19 mouse cellular contexts compared by ENCODE assay signal in the genomic region with DNA sequence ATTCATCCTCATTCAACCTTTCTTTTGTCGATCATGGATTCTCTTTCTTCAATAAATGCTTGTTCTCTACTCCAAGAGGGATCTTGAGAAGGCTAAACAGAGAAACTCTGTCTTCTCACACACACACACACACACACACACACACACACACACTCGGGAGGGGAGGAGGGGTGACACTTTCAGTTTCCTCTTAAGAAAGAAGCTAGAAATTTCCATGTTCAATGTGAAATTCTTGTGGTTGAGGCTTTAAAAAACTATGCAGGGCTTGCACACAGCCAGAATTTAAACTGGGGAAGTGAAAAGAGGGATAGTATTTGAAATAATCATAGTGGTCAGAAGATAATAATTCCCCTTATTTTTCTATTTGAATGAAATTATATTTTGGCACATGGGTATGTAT. TPM values are rescaled to one million over a fixed set of nuclear protein-coding genes. Genes with fewer than 3 reads are reported as not detected.
DNase-seq lines count a peak whose midpoint lies in the region; ATAC-seq lines count a peak whose summit lies in the region.
"Had no signal": no experiment of that assay in that cellular context is flagged by ENCODE, and none has a peak within 500 bp of the region (broad histone marks: within the 10 kb centered on the region; RNA-seq: fewer than 3 reads in every experiment).

No protein-coding gene starts in this region.

- no peak for ATAC-seq in kidney, embryonic 16.5 days (ENCODE audit: low FRiP score, low TSS enrichment)
- ATAC-seq in common myeloid progenitor, adult 5-6 weeks (replicated peaks; ENCODE audit: low read depth, poor library complexity, severe bottlenecking): peak; percentile 31
- ATAC-seq in megakaryocyte progenitor cell, adult 5-6 weeks (replicated peaks; ENCODE audit: poor library complexity): peak; percentile 51
- no peak for ATAC-seq in frontal cortex, adult (ENCODE audit: low TSS enrichment)
- ATAC-seq: forebrain, embryonic 15.5 days had no signal

- H3K27ac ChIP-seq in kidney, embryonic 16.5 days (ENCODE audit: low read length): no peak overlapping the region
- H3K27ac ChIP-seq: embryonic facial prominence, embryonic 13.5 days; forebrain, embryonic 15.5 days; heart, embryonic 15.5 days; hindbrain, embryonic 13.5 days; liver, embryonic 14.5 days had no signal

- H3K4me3 ChIP-seq in kidney, embryonic 16.5 days (ENCODE audit: low read length): no peak overlapping the region
- H3K4me3 ChIP-seq: embryonic facial prominence, embryonic 13.5 days; forebrain, embryonic 15.5 days; heart, embryonic 15.5 days; hindbrain, embryonic 13.5 days had no signal

- H3K4me1 ChIP-seq in kidney, embryonic 16.5 days (ENCODE audit: insufficient read depth, low read length): no peaks in the 10 kb centered on the region
- H3K4me1 ChIP-seq: embryonic facial prominence, embryonic 13.5 days; forebrain, embryonic 15.5 days; hindbrain, embryonic 13.5 days had no signal

- DNase-seq in kidney, postnatal 10 days: peak; percentile 65
- peak; percentile 53 to 57 for DNase-seq in B cell, adult 2 months
- DNase-seq in layer of hippocampus, adult 9-10 months (ENCODE audit: low spot score): no peak
- DNase-seq in left cerebral cortex, postnatal 25 days (ENCODE audit: low spot score in 2 of 2): no peak
- DNase-seq: cerebellum, postnatal 14 days; gastrocnemius, postnatal 10 days; thymus, postnatal 14 days had no signal

- no peak overlapping the region for H3K4me2 ChIP-seq in kidney, embryonic 16.5 days (replicated peaks; ENCODE audit: low read depth, low read length)
- H3K4me2 ChIP-seq: embryonic facial prominence, embryonic 13.5 days; forebrain, embryonic 15.5 days; heart, embryonic 15.5 days; hindbrain, embryonic 13.5 days had no signal

- no peaks in the 10 kb centered on the region for H3K9me3 ChIP-seq in kidney, embryonic 16.5 days (ENCODE audit: low read length)
- H3K9me3 ChIP-seq: embryonic facial prominence, embryonic 13.5 days; forebrain, embryonic 15.5 days; heart, embryonic 15.5 days; hindbrain, embryonic 13.5 days had no signal

- intact Hi-C loops in left cerebral cortex, postnatal 25 days (cut with DNase I): loop anchor here (2.0 kb wide), 1 partner anchor 17 kb away; a partner anchor contains a TSS

- 80% methylated on average over 2 of the region's 2 CpGs for WGBS in kidney, embryonic 16.5 days

- no peaks in the 10 kb centered on the region for H3K27me3 ChIP-seq in kidney, embryonic 16.5 days (ENCODE audit: insufficient read depth, low read length)
- H3K27me3 ChIP-seq: embryonic facial prominence, embryonic 13.5 days; forebrain, embryonic 15.5 days; heart, embryonic 15.5 days; hindbrain, embryonic 13.5 days had no signal

- H3K9ac ChIP-seq in kidney, embryonic 16.5 days (replicated peaks; ENCODE audit: low read length): no peak overlapping the region
- H3K9ac ChIP-seq: embryonic facial prominence, embryonic 13.5 days; forebrain, embryonic 15.5 days; heart, embryonic 15.5 days; hindbrain, embryonic 13.5 days; liver, embryonic 14.5 days had no signal

- 0 out of 2 replicates have a peak, but pooled peaks cover 3% of the 10 kb centered on the region for H3K36me3 ChIP-seq in kidney, embryonic 16.5 days (ENCODE audit: insufficient read depth, low read length)
- H3K36me3 ChIP-seq: embryonic facial prominence, embryonic 13.5 days; forebrain, embryonic 15.5 days; heart, embryonic 15.5 days; hindbrain, embryonic 13.5 days had no signal

RNA-seq across cellular contexts. Expression of a gene that starts 16.8 kb away (rescaled TPM):
- not detected in 2 replicates for polyA plus RNA-seq in kidney, embryonic 16.5 days (2015; fragmentation: Nextera tagmentation; extraction: Ambion mirVana)
- not detected in 2 replicates for total RNA-seq in common myeloid progenitor, adult 5-6 weeks (2017)
- not detected in 2 replicates for total RNA-seq in megakaryocyte progenitor cell, adult 5-6 weeks (2015)
- total RNA-seq in megakaryocyte progenitor cell, adult 5-6 weeks (2017): not detected in 2 replicates
- not detected for total RNA-seq in left cerebral cortex, postnatal 25 days (2021)
- total RNA-seq: ES-E14 had no signal
- polyA plus RNA-seq: brain, embryonic 14.5 days; embryonic facial prominence, embryonic 13.5 days; forebrain, embryonic 15.5 days; liver, embryonic 14.5 days; stomach, embryonic 14.5 days had no signal

RNA-seq across cellular contexts. Expression of a gene that starts 40.1 kb away (rescaled TPM):
- polyA plus RNA-seq in kidney, embryonic 16.5 days (2015; fragmentation: Nextera tagmentation; extraction: Ambion mirVana): 103 and 109 TPM in 2 replicates
- total RNA-seq in common myeloid progenitor, adult 5-6 weeks (2017): 36.8 and 41.7 TPM in 2 replicates
- total RNA-seq in megakaryocyte progenitor cell, adult 5-6 weeks (2015): 48.0 and 52.4 TPM in 2 replicates
- 78.9 and 80.5 TPM in 2 replicates for total RNA-seq in megakaryocyte progenitor cell, adult 5-6 weeks (2017)
- 10 to 100 TPM; 23.9 to 29.7 TPM for total RNA-seq in left cerebral cortex, postnatal 25 days (2021)

Comparison
In these comparisons a context has a peak if more than half of its experiments do, and no peak if none do; other contexts are left out.
1. DNase-seq: peak in kidney, postnatal 10 days (single experiment) and B cell, adult 2 months (2 of 2); none in layer of hippocampus, adult 9-10 months (single experiment) and left cerebral cortex, postnatal 25 days (0 of 2).
2. ATAC-seq: peak in common myeloid progenitor, adult 5-6 weeks (single experiment) and megakaryocyte progenitor cell, adult 5-6 weeks (single experiment); none in kidney, embryonic 16.5 days (single experiment) and frontal cortex, adult (single experiment).